Comparison of ENCODE assay signal across 13 mouse cellular contexts in genomic region chr1:138579822-138580492, GRCm38 (mm10). TPM values are rescaled to one million over a fixed set of nuclear protein-coding genes. Genes with fewer than 3 reads are reported as not detected.
DNase-seq lines count a peak whose midpoint lies in the region; ATAC-seq and TF ChIP-seq lines count a peak whose summit lies in the region.
"Had no signal": no experiment of that assay in that cellular context is flagged by ENCODE, and none has a peak within 500 bp of the region (broad histone marks: within the 10 kb centered on the region; RNA-seq: fewer than 3 reads in every experiment).

No protein-coding gene starts in this region.

- no peak for TF ChIP-seq EP300 in heart, postnatal 0 days (IDR thresholded peaks at IDR 0.05; ENCODE audit: low read depth)
- TF ChIP-seq EP300 in liver, postnatal 0 days (IDR thresholded peaks at IDR 0.05; ENCODE audit: low read depth), result no peak

- ATAC-seq in heart, postnatal 0 days (ENCODE audit: insufficient read depth, low read depth), result no peak
- peak; percentile 75 for ATAC-seq in liver, postnatal 0 days

- H3K9me3 ChIP-seq in heart, postnatal 0 days (replicated peaks; ENCODE audit: control insufficient read depth, low read length), result no peaks in the 10 kb centered on the region
- no peaks in the 10 kb centered on the region for H3K9me3 ChIP-seq in erythroblast, embryonic 14.5 days (ENCODE audit: control insufficient read depth, low read length)
- no peaks in the 10 kb centered on the region for H3K9me3 ChIP-seq in liver, postnatal 0 days (ENCODE audit: low read length)
- H3K9me3 ChIP-seq: neural tube, embryonic 12.5 days had no signal

- peak; percentile 15 for DNase-seq in embryo, embryonic 10 days (ENCODE audit: low spot score)
- no peak for DNase-seq in embryo, embryonic 10.5 days (ENCODE audit: low spot score)
- no peak for DNase-seq in heart, postnatal 0 days (ENCODE audit: low spot score)
- DNase-seq in heart, adult 11 months, result no peak
- no peak for DNase-seq in liver, postnatal 0 days
- no peak for DNase-seq in lung, postnatal 36 days
- no peak for DNase-seq in spleen, postnatal 14 days (ENCODE audit: low spot score in 2 of 2)
- DNase-seq: cerebellum, adult 8-10 months; kidney, adult 8-10 months; lung, adult 18-20 months had no signal

- no peak for TF ChIP-seq CTCF in heart, postnatal 0 days (IDR thresholded peaks at IDR 0.05; ENCODE audit: low read depth)
- no peak for TF ChIP-seq CTCF in liver, postnatal 0 days (IDR thresholded peaks at IDR 0.05; ENCODE audit: low read depth)

- no peak overlapping the region for H3K27ac ChIP-seq in heart, postnatal 0 days (ENCODE audit: low read depth)
- H3K27ac ChIP-seq in liver, postnatal 0 days (ENCODE audit: low read depth), result no peak overlapping the region
- H3K27ac ChIP-seq: left cerebral cortex, adult 2 months; neural tube, embryonic 12.5 days had no signal

- no peak overlapping the region for H3K4me3 ChIP-seq in heart, postnatal 0 days (ENCODE audit: low read depth, low read length)
- H3K4me3 ChIP-seq in erythroblast, embryonic 14.5 days (replicated peaks), result peak overlapping the region; percentile 13
- no peak overlapping the region for H3K4me3 ChIP-seq in liver, postnatal 0 days (ENCODE audit: low read depth, low read length)
- H3K4me3 ChIP-seq: left cerebral cortex, adult 2 months; neural tube, embryonic 12.5 days had no signal

- 0 out of 2 replicates have a peak overlapping the region, but pooled peaks have one; percentile 1 for H3K4me2 ChIP-seq in heart, postnatal 0 days (ENCODE audit: low read depth, low read length)
- no peak overlapping the region for H3K4me2 ChIP-seq in liver, postnatal 0 days (ENCODE audit: low read depth, low read length)
- H3K4me2 ChIP-seq: neural tube, embryonic 12.5 days had no signal

- 40% methylated on average over 11 of the region's 11 CpGs for whole genome bisulfite sequencing in heart, postnatal 0 days
- 60% methylated on average over 11 of the region's 11 CpGs for WGBS in liver, postnatal 0 days (ENCODE audit: insufficient replicate concordance)

- H3K36me3 ChIP-seq in heart, postnatal 0 days (replicated peaks; ENCODE audit: control insufficient read depth, insufficient read depth, low read length), result no peaks in the 10 kb centered on the region
- peaks cover 3% of the 10 kb centered on the region for H3K36me3 ChIP-seq in erythroblast, embryonic 14.5 days (ENCODE audit: control insufficient read depth)
- H3K36me3 ChIP-seq in liver, postnatal 0 days (replicated peaks; ENCODE audit: insufficient read depth, low read length), result 0 out of 2 replicates have a peak, but pooled peaks cover 4% of the 10 kb centered on the region
- H3K36me3 ChIP-seq: neural tube, embryonic 12.5 days had no signal

- H3K4me1 ChIP-seq in heart, postnatal 0 days (ENCODE audit: control insufficient read depth, insufficient read depth), result peaks cover 30% of the 10 kb centered on the region
- peaks cover 23% of the 10 kb centered on the region for H3K4me1 ChIP-seq in erythroblast, embryonic 14.5 days (ENCODE audit: control insufficient read depth)
- peaks cover 6% of the 10 kb centered on the region for H3K4me1 ChIP-seq in liver, postnatal 0 days (ENCODE audit: insufficient read depth)
- H3K4me1 ChIP-seq: neural tube, embryonic 12.5 days had no signal

- no peaks in the 10 kb centered on the region for H3K27me3 ChIP-seq in heart, postnatal 0 days (ENCODE audit: control insufficient read depth, insufficient read depth, low read length)
- no peaks in the 10 kb centered on the region for H3K27me3 ChIP-seq in erythroblast, embryonic 14.5 days (ENCODE audit: control insufficient read depth)
- no peaks in the 10 kb centered on the region for H3K27me3 ChIP-seq in liver, postnatal 0 days (ENCODE audit: insufficient read depth, low read length)
- H3K27me3 ChIP-seq: neural tube, embryonic 12.5 days had no signal

- H3K9ac ChIP-seq in heart, postnatal 0 days (replicated peaks; ENCODE audit: low read depth, low read length), result no peak overlapping the region
- H3K9ac ChIP-seq in liver, postnatal 0 days (replicated peaks), result no peak overlapping the region
- H3K9ac ChIP-seq: neural tube, embryonic 12.5 days had no signal

RNA-seq across cellular contexts. Expression of gene Nek7, which starts 40.0 kb away (rescaled TPM):
- total RNA-seq in heart, postnatal 0 days (2014; rRNA removed; ENCODE audit: low replicate concordance), result 44.6 TPM in 2 replicates
- polyA plus RNA-seq in heart, postnatal 0 days (2015; fragmentation: Nextera tagmentation; extraction: Ambion mirVana), result 43.8 and 44.8 TPM in 2 replicates
- 0.60 and 0.92 TPM in 2 replicates for polyA plus RNA-seq in erythroblast, embryonic 14.5 days (2012)
- polyA plus RNA-seq in liver, postnatal 0 days (2015; fragmentation: Nextera tagmentation; extraction: Ambion mirVana), result 19.3 and 22.2 TPM in 2 replicates

Comparison
In these comparisons a context has a peak if more than half of its experiments do, and no peak if none do; other contexts are left out.
1. RNA of gene Nek7, which starts 40.0 kb away (polyA plus RNA-seq): 43.8 to 44.8 TPM in heart, postnatal 0 days and 19.3 to 22.2 TPM in liver, postnatal 0 days; 0.60 to 0.92 TPM in erythroblast, embryonic 14.5 days; every median in the first group is over 10 times any median in the second.